17 mouse cellular contexts compared by ENCODE assay signal in the genomic region with DNA sequence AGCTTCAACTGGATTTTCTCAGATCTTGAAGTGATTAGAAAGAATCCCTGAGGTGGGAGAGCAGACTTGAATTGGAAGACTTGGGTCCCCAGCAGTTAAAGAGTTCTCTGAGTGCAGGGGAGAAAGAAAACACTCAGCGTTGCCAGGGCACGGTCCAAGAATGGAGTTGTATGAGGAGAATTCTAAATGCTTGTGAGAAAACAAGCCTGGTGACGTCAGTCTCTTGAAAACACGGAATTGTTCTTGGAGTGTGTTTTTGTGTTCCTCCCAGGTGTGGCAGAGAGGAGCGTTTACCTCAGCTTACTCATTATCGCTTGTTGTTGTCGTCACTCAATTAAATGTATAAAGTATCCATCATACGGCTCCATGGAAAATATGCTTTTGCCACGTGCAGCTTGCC.
DNase-seq lines count a peak whose midpoint lies in the region; ATAC-seq and TF ChIP-seq lines count a peak whose summit lies in the region.
"Had no signal": no experiment of that assay in that cellular context is flagged by ENCODE, and none has a peak within 500 bp of the region (broad histone marks: within the 10 kb centered on the region; RNA-seq: fewer than 3 reads in every experiment).

No protein-coding gene starts in this region.

- ATAC-seq in forebrain, embryonic 13.5 days, result peak; percentile 56; the same call in 1 of the 2 replicates
- ATAC-seq in forebrain, embryonic 11.5 days (replicated peaks; ENCODE audit: low FRiP score), result no peak
- no peak for ATAC-seq in kidney, postnatal 0 days (replicated peaks; ENCODE audit: low FRiP score, low read depth)
- 0 out of 2 replicates have a peak, but pooled peaks have one; percentile 28 for ATAC-seq in midbrain, postnatal 0 days (ENCODE audit: low FRiP score)
- ATAC-seq: inflammation-experienced regulatory T-cells, adult 6 months had no signal

- no peaks in the 10 kb centered on the region for H3K9me3 ChIP-seq in forebrain, embryonic 13.5 days (replicated peaks)
- H3K9me3 ChIP-seq in forebrain, embryonic 11.5 days (ENCODE audit: control insufficient read depth, low read length), result no peaks in the 10 kb centered on the region
- no peaks in the 10 kb centered on the region for H3K9me3 ChIP-seq in kidney, postnatal 0 days (replicated peaks; ENCODE audit: low read length)
- H3K9me3 ChIP-seq in midbrain, postnatal 0 days (ENCODE audit: low read length), result no peaks in the 10 kb centered on the region
- H3K9me3 ChIP-seq: limb, embryonic 10.5 days; liver, embryonic 13.5 days had no signal

- 40% methylated on average over 9 of the region's 9 CpGs for WGBS in forebrain, embryonic 13.5 days
- WGBS in forebrain, embryonic 11.5 days, result 78% methylated on average over 9 of the region's 9 CpGs
- WGBS in kidney, postnatal 0 days, result 59% methylated on average over 9 of the region's 9 CpGs
- 44% methylated on average over 9 of the region's 9 CpGs for WGBS in midbrain, postnatal 0 days

- H3K4me1 ChIP-seq in forebrain, embryonic 13.5 days, result peaks cover 8% of the 10 kb centered on the region; the same call in 1 of the 2 replicates
- H3K4me1 ChIP-seq in forebrain, embryonic 11.5 days (replicated peaks; ENCODE audit: control insufficient read depth, insufficient read depth, low read length), result no peaks in the 10 kb centered on the region; the same call in 1 of the 2 replicates
- H3K4me1 ChIP-seq in kidney, postnatal 0 days (replicated peaks; ENCODE audit: insufficient read depth, low read length), result peaks cover 9% of the 10 kb centered on the region; the same call in 1 of the 2 replicates
- 0 out of 2 replicates have a peak, but pooled peaks cover 7% of the 10 kb centered on the region for H3K4me1 ChIP-seq in midbrain, postnatal 0 days (ENCODE audit: insufficient read depth, low read length)
- H3K4me1 ChIP-seq: liver, embryonic 13.5 days had no signal

- no peak overlapping the region for H3K4me3 ChIP-seq in forebrain, embryonic 13.5 days
- no peak overlapping the region for H3K4me3 ChIP-seq in forebrain, embryonic 11.5 days (ENCODE audit: low read depth, low read length)
- H3K4me3 ChIP-seq in kidney, postnatal 0 days (replicated peaks; ENCODE audit: low read depth, low read length), result no peak overlapping the region
- no peak overlapping the region for H3K4me3 ChIP-seq in midbrain, postnatal 0 days (ENCODE audit: low read depth, low read length)
- H3K4me3 ChIP-seq in gastrocnemius, adult 2 months, result no peak overlapping the region
- H3K4me3 ChIP-seq: heart, adult 2 months; limb, embryonic 10.5 days; liver, embryonic 13.5 days had no signal

- H3K27me3 ChIP-seq in forebrain, embryonic 13.5 days, result no peaks in the 10 kb centered on the region
- H3K27me3 ChIP-seq in forebrain, embryonic 11.5 days (ENCODE audit: control insufficient read depth, insufficient read depth, low read length), result no peaks in the 10 kb centered on the region
- no peaks in the 10 kb centered on the region for H3K27me3 ChIP-seq in kidney, postnatal 0 days (ENCODE audit: insufficient read depth, low read length)
- no peaks in the 10 kb centered on the region for H3K27me3 ChIP-seq in midbrain, postnatal 0 days (ENCODE audit: insufficient read depth, low read length)
- H3K27me3 ChIP-seq: liver, embryonic 13.5 days had no signal

- H3K4me2 ChIP-seq in forebrain, embryonic 13.5 days, result 0 out of 2 replicates have a peak overlapping the region, but pooled peaks have one; percentile 15
- H3K4me2 ChIP-seq in forebrain, embryonic 11.5 days (ENCODE audit: low read depth, low read length, severe bottlenecking), result no peak overlapping the region
- no peak overlapping the region for H3K4me2 ChIP-seq in kidney, postnatal 0 days (ENCODE audit: low read length)
- 0 out of 2 replicates have a peak overlapping the region, but pooled peaks have one; percentile 4 for H3K4me2 ChIP-seq in midbrain, postnatal 0 days (ENCODE audit: low read depth, low read length, poor library complexity, severe bottlenecking)
- H3K4me2 ChIP-seq: liver, embryonic 13.5 days had no signal

- intact Hi-C loops in gastrocnemius, adult 2 months (cut with DNase I), result no loop called here

- no peak for TF ChIP-seq CTCF in kidney, postnatal 0 days (IDR thresholded peaks at IDR 0.05; ENCODE audit: low read depth)
- TF ChIP-seq CTCF in midbrain, postnatal 0 days (IDR thresholded peaks at IDR 0.05), result no peak
- no peak for TF ChIP-seq CTCF in gastrocnemius, adult 2 months (IDR thresholded peaks at IDR 0.05)

- DNase-seq in forebrain, embryonic 11.5 days (ENCODE audit: low spot score), result no peak
- no peak for DNase-seq in kidney, postnatal 0 days (ENCODE audit: low spot score)
- no peak for DNase-seq in kidney, postnatal 10 days
- peak; percentile 62 for DNase-seq in lung, postnatal 25 days (ENCODE audit: low spot score)
- peak; percentile 59 for DNase-seq in midbrain, postnatal 0 days (ENCODE audit: low spot score)
- DNase-seq in gastrocnemius, adult 2 months, result no peak
- no peak for DNase-seq in adrenal gland, postnatal 36 days
- DNase-seq: adrenal gland, postnatal 10 days; cerebellum, postnatal 10 days; embryo, embryonic 11 days; heart, adult 2 months; layer of hippocampus, adult 9-11 months; liver, embryonic 13.5 days had no signal

- H3K9ac ChIP-seq in forebrain, embryonic 13.5 days, result no peak overlapping the region
- H3K9ac ChIP-seq in forebrain, embryonic 11.5 days (ENCODE audit: low read length), result no peak overlapping the region
- H3K9ac ChIP-seq in kidney, postnatal 0 days (ENCODE audit: low read depth, low read length), result no peak overlapping the region
- H3K9ac ChIP-seq in midbrain, postnatal 0 days (replicated peaks; ENCODE audit: low read length, poor library complexity, severe bottlenecking), result no peak overlapping the region
- H3K9ac ChIP-seq: liver, embryonic 13.5 days had no signal

- no peak overlapping the region for H3K27ac ChIP-seq in forebrain, embryonic 13.5 days
- H3K27ac ChIP-seq in forebrain, embryonic 11.5 days (ENCODE audit: low read depth, low read length), result no peak overlapping the region
- peak overlapping the region; percentile 37; the same call in 1 of the 2 replicates for H3K27ac ChIP-seq in kidney, postnatal 0 days
- no peak overlapping the region for H3K27ac ChIP-seq in midbrain, postnatal 0 days (ENCODE audit: low read depth, low read length)
- H3K27ac ChIP-seq in gastrocnemius, adult 2 months, result no peak overlapping the region
- H3K27ac ChIP-seq: heart, adult 2 months; limb, embryonic 10.5 days; liver, embryonic 13.5 days; macrophage had no signal

- H3K36me3 ChIP-seq in forebrain, embryonic 13.5 days (ENCODE audit: poor library complexity, severe bottlenecking), result no peaks in the 10 kb centered on the region
- H3K36me3 ChIP-seq in forebrain, embryonic 11.5 days (ENCODE audit: control insufficient read depth, insufficient read depth, low read length), result no peaks in the 10 kb centered on the region
- no peaks in the 10 kb centered on the region for H3K36me3 ChIP-seq in kidney, postnatal 0 days (ENCODE audit: insufficient read depth, low read length)
- 0 out of 2 replicates have a peak, but pooled peaks cover 2% of the 10 kb centered on the region for H3K36me3 ChIP-seq in midbrain, postnatal 0 days (ENCODE audit: insufficient read depth, low read length)
- H3K36me3 ChIP-seq: limb, embryonic 10.5 days; liver, embryonic 13.5 days had no signal

Comparison
In these comparisons a context has a peak if more than half of its experiments do, and no peak if none do; other contexts are left out.
1. ATAC-seq: peak in forebrain, embryonic 13.5 days (single experiment) and midbrain, postnatal 0 days (single experiment); none in forebrain, embryonic 11.5 days (single experiment) and kidney, postnatal 0 days (single experiment).
2. H3K4me2 ChIP-seq: peak in forebrain, embryonic 13.5 days (single experiment) and midbrain, postnatal 0 days (single experiment); none in forebrain, embryonic 11.5 days (single experiment) and kidney, postnatal 0 days (single experiment).
3. DNase-seq: peak in lung, postnatal 25 days (single experiment) and midbrain, postnatal 0 days (single experiment); none in forebrain, embryonic 11.5 days (single experiment), kidney, postnatal 0 days (single experiment), kidney, postnatal 10 days (single experiment), gastrocnemius, adult 2 months (single experiment) and adrenal gland, postnatal 36 days (0 of 2).